Mouse (Mus musculus): ENCODE measurements at regions not wholly inside any gene's neighbourhood (a gene's known extent, or its start where the extent isn't known, plus 50 kb on each side); places are given as distances from the start of the nearest gene placed in this dataset.
A peak's percentile ranks its signal among the peaks of the same experiment; 100 is the strongest.

GRCm38 (mm10) chr6:135445070-135445469 is 82.7 kb downstream of the Emp1 start:
- Histone ChIP-seq H3K27ac (ENCODE audit: insufficient read depth, low read depth, low read length, poor library complexity, severe bottlenecking) (no peak overlapping the region), H3K9me3 (ENCODE audit: control insufficient read depth, insufficient read depth, low read depth, low read length) (no peaks in the 10 kb centered on the region), H3K36me3 (ENCODE audit: control insufficient read depth, insufficient read depth, low read length, poor library complexity, severe bottlenecking) (no peaks in the 10 kb centered on the region), H3K9ac (ENCODE audit: insufficient read depth, low read depth, low read length, poor library complexity, severe bottlenecking) (peak overlapping the region; percentile 73; the same call in 1 of the 2 replicates), H3K4me3 (ENCODE audit: insufficient read depth in 1 of 2, low read depth in 1 of 2, low read length in 2 of 2, poor library complexity in 1 of 2, severe bottlenecking in 1 of 2) (no peak overlapping the region), H3K4me1 (ENCODE audit: control insufficient read depth in 2 of 2, insufficient read depth in 2 of 2, low read length in 2 of 2, poor library complexity in 1 of 2) (peaks cover 0 to 5% of the 10 kb centered on the region in 2 experiments; a peak in 2 of 4 replicates)
- DNase-seq (ENCODE audit: low read depth, low spot score): no peak
- TF ChIP-seq CHD2 (IDR thresholded peaks at IDR 0.05; ENCODE audit: low read depth, low read length) (no peak), ZNF384 (IDR thresholded peaks at IDR 0.05; ENCODE audit: low read depth, low read length) (no peak), ZC3H11A (IDR thresholded peaks at IDR 0.05; ENCODE audit: borderline replicate concordance, low read depth, low read length) (no peak), HCFC1 (IDR thresholded peaks at IDR 0.05; ENCODE audit: borderline replicate concordance, insufficient read depth, low read length) (no peak), MAFK (IDR thresholded peaks at IDR 0.05; ENCODE audit: insufficient read depth, low read depth, low read length) (no peak)
- in situ Hi-C loops (cut with MboI; ENCODE audit: low sequenced_read_pairs in 2 of 2, unreplicated experiment in 2 of 2): no loop called here

DNA sequence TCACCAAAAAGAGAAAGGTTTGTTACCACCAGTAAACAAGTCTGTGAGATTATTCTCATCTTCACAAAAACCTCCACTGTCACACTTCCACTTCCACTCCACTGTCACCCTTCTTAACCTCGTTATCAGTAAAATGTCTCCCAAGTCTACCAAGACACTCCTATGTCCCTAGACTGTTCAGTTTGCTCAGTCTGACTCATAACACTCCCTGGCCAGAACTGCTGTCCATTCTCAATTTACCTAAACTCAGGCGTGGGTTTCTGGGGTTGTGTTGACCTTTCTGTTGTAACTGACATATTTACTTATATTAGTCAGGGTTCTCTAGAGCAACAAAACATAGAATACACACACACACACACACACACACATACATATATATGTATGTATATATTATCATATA is 85.5 kb downstream of the Emp1 start:
- Histone ChIP-seq H3K9me3 (ENCODE audit: control insufficient read depth, insufficient read depth, low read depth, low read length) (no peaks in the 10 kb centered on the region), H3K36me3 (ENCODE audit: control insufficient read depth, insufficient read depth, low read length, poor library complexity, severe bottlenecking) (no peaks in the 10 kb centered on the region), H3K27ac (ENCODE audit: insufficient read depth, low read depth, low read length, poor library complexity, severe bottlenecking) (no peak overlapping the region), H3K9ac (ENCODE audit: insufficient read depth, low read depth, low read length, poor library complexity, severe bottlenecking) (no peak overlapping the region), H3K4me1 (ENCODE audit: control insufficient read depth in 2 of 2, insufficient read depth in 2 of 2, low read length in 2 of 2, poor library complexity in 1 of 2) (peaks cover 0 to 5% of the 10 kb centered on the region in 2 experiments; a peak in 2 of 4 replicates), H3K4me3 (ENCODE audit: insufficient read depth in 1 of 2, low read depth in 1 of 2, low read length in 2 of 2, poor library complexity in 1 of 2, severe bottlenecking in 1 of 2) (no peak overlapping the region)
- no peak for DNase-seq (ENCODE audit: low read depth, low spot score)
- in situ Hi-C loops (cut with MboI; ENCODE audit: low sequenced_read_pairs in 2 of 2, unreplicated experiment in 2 of 2): no loop called here
- TF ChIP-seq MAFK (IDR thresholded peaks at IDR 0.05; ENCODE audit: insufficient read depth, low read depth, low read length) (no peak), HCFC1 (IDR thresholded peaks at IDR 0.05; ENCODE audit: borderline replicate concordance, insufficient read depth, low read length) (no peak), ZC3H11A (IDR thresholded peaks at IDR 0.05; ENCODE audit: borderline replicate concordance, low read depth, low read length) (no peak), CHD2 (IDR thresholded peaks at IDR 0.05; ENCODE audit: low read depth, low read length) (no peak), ZNF384 (IDR thresholded peaks at IDR 0.05; ENCODE audit: low read depth, low read length) (no peak)

GRCm38 (mm10) chr6:135449228-135449627 is 86.9 kb downstream of the Emp1 start:
- Histone ChIP-seq H3K4me1 (ENCODE audit: control insufficient read depth in 2 of 2, insufficient read depth in 2 of 2, low read length in 2 of 2, poor library complexity in 1 of 2) (peaks cover 0 to 5% of the 10 kb centered on the region in 2 experiments; a peak in 2 of 4 replicates), H3K9ac (ENCODE audit: insufficient read depth, low read depth, low read length, poor library complexity, severe bottlenecking) (no peak overlapping the region), H3K9me3 (ENCODE audit: control insufficient read depth, insufficient read depth, low read depth, low read length) (no peaks in the 10 kb centered on the region), H3K4me3 (ENCODE audit: insufficient read depth in 1 of 2, low read depth in 1 of 2, low read length in 2 of 2, poor library complexity in 1 of 2, severe bottlenecking in 1 of 2) (no peak overlapping the region), H3K27ac (ENCODE audit: insufficient read depth, low read depth, low read length, poor library complexity, severe bottlenecking) (no peak overlapping the region), H3K36me3 (ENCODE audit: control insufficient read depth, insufficient read depth, low read length, poor library complexity, severe bottlenecking) (no peaks in the 10 kb centered on the region)
- TF ChIP-seq MAFK (IDR thresholded peaks at IDR 0.05; ENCODE audit: insufficient read depth, low read depth, low read length) (no peak), ZC3H11A (IDR thresholded peaks at IDR 0.05; ENCODE audit: borderline replicate concordance, low read depth, low read length) (no peak), ZNF384 (IDR thresholded peaks at IDR 0.05; ENCODE audit: low read depth, low read length) (no peak), CHD2 (IDR thresholded peaks at IDR 0.05; ENCODE audit: low read depth, low read length) (no peak), HCFC1 (IDR thresholded peaks at IDR 0.05; ENCODE audit: borderline replicate concordance, insufficient read depth, low read length) (no peak)
- in situ Hi-C loops (cut with MboI; ENCODE audit: low sequenced_read_pairs in 2 of 2, unreplicated experiment in 2 of 2): no loop called here
- no peak for DNase-seq (ENCODE audit: low read depth, low spot score)

GRCm38 (mm10) chr6:135450573-135450972 is 88.2 kb downstream of the Emp1 start:
- Histone ChIP-seq H3K27ac (ENCODE audit: insufficient read depth, low read depth, low read length, poor library complexity, severe bottlenecking) (no peak overlapping the region), H3K4me1 (ENCODE audit: control insufficient read depth in 2 of 2, insufficient read depth in 2 of 2, low read length in 2 of 2, poor library complexity in 1 of 2) (no peaks in the 10 kb centered on the region), H3K4me3 (ENCODE audit: insufficient read depth in 1 of 2, low read depth in 1 of 2, low read length in 2 of 2, poor library complexity in 1 of 2, severe bottlenecking in 1 of 2) (no peak overlapping the region), H3K9ac (ENCODE audit: insufficient read depth, low read depth, low read length, poor library complexity, severe bottlenecking) (no peak overlapping the region), H3K9me3 (ENCODE audit: control insufficient read depth, insufficient read depth, low read depth, low read length) (no peaks in the 10 kb centered on the region), H3K36me3 (ENCODE audit: control insufficient read depth, insufficient read depth, low read length, poor library complexity, severe bottlenecking) (no peaks in the 10 kb centered on the region)
- no peak for DNase-seq (ENCODE audit: low read depth, low spot score)
- in situ Hi-C loops (cut with MboI; ENCODE audit: low sequenced_read_pairs in 2 of 2, unreplicated experiment in 2 of 2): no loop called here
- no peak for TF ChIP-seq HCFC1 (IDR thresholded peaks at IDR 0.05; ENCODE audit: borderline replicate concordance, insufficient read depth, low read length)
- no peak for TF ChIP-seq CHD2 (IDR thresholded peaks at IDR 0.05; ENCODE audit: low read depth, low read length)
- no peak for TF ChIP-seq ZNF384 (IDR thresholded peaks at IDR 0.05; ENCODE audit: low read depth, low read length)
- TF ChIP-seq ZC3H11A (IDR thresholded peaks at IDR 0.05; ENCODE audit: borderline replicate concordance, low read depth, low read length): no peak
- TF ChIP-seq MAFK (IDR thresholded peaks at IDR 0.05; ENCODE audit: insufficient read depth, low read depth, low read length): no peak

Measured in ES-E14 (cell line).